Mouse (Mus musculus): ENCODE results near the gene Olfr1249. TPM values are rescaled to one million over a fixed set of nuclear protein-coding genes. Genes with fewer than 3 reads are reported as not detected.
"Not testable (repeated sequence)": the region's sequence is repeated elsewhere in the genome, so short reads cannot be mapped to it uniquely, and the experiment has no call there.

Gene Olfr1249
- not detected for total RNA-seq (2021)

- intact Hi-C loops (cut with DNase I) = no loop called here
- no peak for DNase-seq
These were observed at the start of gene Olfr1249 for GRCm38 (mm10) chr2:89634883-89635282. Olfr1249 (minus strand) TSS chr2:89634983.

- intact Hi-C loops (cut with DNase I) = no loop called here
- no peak for DNase-seq
These were observed 37.1 kb upstream of the Olfr1249 start, which contains the start of gene Olfr1251 for GRCm38 (mm10) chr2:89671836-89672235. Olfr1251 (minus strand) TSS chr2:89671936.

GRCm38 (mm10) chr2:89661367-89661766 lies 26.6 kb upstream of the Olfr1249 start, which contains the start of gene Olfr1250:
Olfr1250 (minus strand) TSS chr2:89661467.
- no peak for DNase-seq
- intact Hi-C loops (cut with DNase I) = no loop called here

- intact Hi-C loops (cut with DNase I) = not testable (repeated sequence)
These were observed 16.6 kb downstream of the Olfr1249 start, which contains the start of gene Olfr1248 for GRCm38 (mm10) chr2:89618145-89618544. Olfr1248 (minus strand) TSS chr2:89618245.

GRCm38 (mm10) chr2:89614030-89614429 lies 20.8 kb downstream of the Olfr1249 start, which contains the start of gene Olfr1247:
Olfr1247 (minus strand) TSS chr2:89614130.
- DNase-seq = no peak
- intact Hi-C loops (cut with DNase I) = no loop called here

More at GRCm38 (mm10) chr2:89618145-89618544, 16.6 kb downstream of the Olfr1249 start, which contains the start of gene Olfr1248:
- not testable (repeated sequence) for DNase-seq

- DNase-seq = no peak
- intact Hi-C loops (cut with DNase I) = no loop called here
These were observed 41.7 kb downstream of the Olfr1249 start, which contains the start of gene Olfr1246 for GRCm38 (mm10) chr2:89593057-89593456. Olfr1246 (minus strand) TSS chr2:89593157.

Other genes with a start within 250 kb of the Olfr1249 start
- not detected for gene Olfr1238, start 225.3 kb downstream of the Olfr1249 start, total RNA-seq (2021)
- not detected for gene Olfr1239, start 214.6 kb downstream of the Olfr1249 start, total RNA-seq (2021)
- not detected for gene Olfr1240, start 192.0 kb downstream of the Olfr1249 start, total RNA-seq (2021)
- gene Olfr1241, start 147.9 kb downstream of the Olfr1249 start, total RNA-seq (2021) = not detected
- not detected for gene Olfr1242, start 136.6 kb downstream of the Olfr1249 start, total RNA-seq (2021)
- gene Olfr1243, start 103.5 kb downstream of the Olfr1249 start, total RNA-seq (2021) = not detected
- not detected for gene Olfr1245, start 56.5 kb downstream of the Olfr1249 start, total RNA-seq (2021)
- not detected for gene Olfr1246, start 41.8 kb downstream of the Olfr1249 start, total RNA-seq (2021)
- gene Olfr1247, start 20.9 kb downstream of the Olfr1249 start, total RNA-seq (2021) = under 1 TPM in 1 of 2 experiments, not detected in 1; 0.05 TPM
- not detected for gene Olfr1248, start 16.7 kb downstream of the Olfr1249 start, total RNA-seq (2021)
- not detected for gene Olfr1250, start 26.5 kb upstream of the Olfr1249 start, total RNA-seq (2021)
- gene Olfr1251, start 37.0 kb upstream of the Olfr1249 start, total RNA-seq (2021) = not detected
- gene Olfr1252, start 90.0 kb upstream of the Olfr1249 start, total RNA-seq (2021) = not detected
- not detected for gene Olfr1253, start 122.1 kb upstream of the Olfr1249 start, total RNA-seq (2021)
- gene Olfr1254, start 158.6 kb upstream of the Olfr1249 start, total RNA-seq (2021) = not detected
- gene Olfr1255, start 177.1 kb upstream of the Olfr1249 start, total RNA-seq (2021) = not detected
- not detected for gene Olfr1256, start 206.6 kb upstream of the Olfr1249 start, total RNA-seq (2021)
- not detected for gene Olfr48, start 213.2 kb upstream of the Olfr1249 start, total RNA-seq (2021)
- not detected for gene Olfr1257, start 243.5 kb upstream of the Olfr1249 start, total RNA-seq (2021)